Mouse (Mus musculus) olfactory bulb, adult 2 months (tissue): Measurements from ENCODE around the gene Gsk3b. TPM values are rescaled to one million over a fixed set of nuclear protein-coding genes. Genes with fewer than 3 reads are reported as not detected.

Experiments used
- H3K27ac ChIP-seq: fragments of 200-500 bp; 2 replicates; pipeline ENCODE4 v1.5.1; 2012; ENCODE audit warnings: low read depth, low read length; ENCODE audit not compliant: insufficient read depth
- H3K4me1 ChIP-seq: fragments of 200-500 bp; 2 replicates; pipeline ENCODE4 v1.6.1; 2012; ENCODE audit warnings: low read length; ENCODE audit not compliant: control insufficient read depth, insufficient read depth
- H3K4me3 ChIP-seq: fragments of 200-500 bp; 2 replicates; pipeline ENCODE4 v1.5.1; 2012; ENCODE audit warnings: mild to moderate bottlenecking, low read depth, low read length, moderate library complexity; ENCODE audit not compliant: insufficient read depth
- CTCF ChIP-seq: fragments of 200-500 bp; IDR thresholded peaks from 2 replicates; pipeline ENCODE4 v1.5.1; 2012; ENCODE audit warnings: low read depth, mild to moderate bottlenecking, low read length, moderate library complexity; ENCODE audit not compliant: insufficient read depth
- POLR2A ChIP-seq: fragments of 200-500 bp; IDR thresholded peaks from 2 replicates; pipeline ENCODE4 v1.6.1; 2012; ENCODE audit warnings: mild to moderate bottlenecking, low read depth, low read length, moderate library complexity; ENCODE audit not compliant: insufficient read depth
- WGBS: fragments of 180-500 bp; shearing (Covaris S2); methylation state at CpG from one replicate; pipeline ENCODE4 v1.1.7; 2018; 5-methylcytosine and 5-hydroxymethylcytosine counted together
- polyA plus RNA-seq: library from polyadenylated mRNA; stranded (reverse); fragments of >200 nt; gene quantifications from 2 replicates; pipeline ENCODE4 v1.2.4, GENCODE M21; 2012; ENCODE audit warnings: low replicate concordance; ENCODE audit not compliant: missing spikeins, insufficient read depth, insufficient read length

The Gsk3b gene
- polyA plus RNA-seq, 1 experiment: 135 TPM

DNA sequence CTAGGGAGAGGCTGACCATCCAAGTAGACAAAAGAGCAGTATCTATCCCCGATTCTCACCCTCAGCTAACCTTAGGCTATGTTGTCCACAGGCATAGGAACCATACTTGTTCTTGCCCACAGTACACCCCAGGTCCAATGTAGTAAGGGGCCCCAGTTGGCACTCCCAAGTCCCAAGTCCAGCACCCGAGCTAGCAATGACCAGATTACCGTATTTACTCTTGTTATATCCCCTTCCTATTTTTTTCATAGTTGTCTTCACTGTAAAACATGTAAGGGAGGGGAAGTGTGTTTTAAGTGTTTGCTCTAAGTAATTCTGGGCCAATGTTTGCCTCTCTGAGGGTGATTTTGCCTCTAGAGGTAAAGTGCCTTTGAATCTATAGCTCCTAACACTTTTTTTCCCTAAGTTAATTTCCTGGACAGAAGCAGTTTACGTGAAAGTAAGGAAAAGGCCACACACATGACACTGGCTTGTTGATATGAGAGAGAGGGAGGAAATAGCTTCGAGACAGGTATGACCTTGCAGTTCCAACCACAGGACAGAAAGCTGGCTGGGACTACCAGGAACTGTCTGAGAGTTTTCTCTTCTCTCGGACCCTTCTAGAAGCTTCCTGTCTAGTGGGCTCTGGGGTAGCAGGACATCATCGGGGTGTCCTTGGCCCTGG lies 206.0 kb downstream of the Gsk3b start, which contains the start of gene Nr1i2:
Gene Nr1i2, minus strand, starts transcription at position 140 of the 664 bp plus-strand sequence.
- no peak within 1 kb of the TSS for H3K27ac ChIP-seq
- WGBS: 80% methylated on average over 7 of the region's 7 CpGs
- TF ChIP-seq POLR2A (no peak), CTCF (no peak)
- no peaks in the 10 kb centered on the region for H3K4me1 ChIP-seq
- H3K4me3 ChIP-seq: no peak within 1 kb of the TSS

DNA sequence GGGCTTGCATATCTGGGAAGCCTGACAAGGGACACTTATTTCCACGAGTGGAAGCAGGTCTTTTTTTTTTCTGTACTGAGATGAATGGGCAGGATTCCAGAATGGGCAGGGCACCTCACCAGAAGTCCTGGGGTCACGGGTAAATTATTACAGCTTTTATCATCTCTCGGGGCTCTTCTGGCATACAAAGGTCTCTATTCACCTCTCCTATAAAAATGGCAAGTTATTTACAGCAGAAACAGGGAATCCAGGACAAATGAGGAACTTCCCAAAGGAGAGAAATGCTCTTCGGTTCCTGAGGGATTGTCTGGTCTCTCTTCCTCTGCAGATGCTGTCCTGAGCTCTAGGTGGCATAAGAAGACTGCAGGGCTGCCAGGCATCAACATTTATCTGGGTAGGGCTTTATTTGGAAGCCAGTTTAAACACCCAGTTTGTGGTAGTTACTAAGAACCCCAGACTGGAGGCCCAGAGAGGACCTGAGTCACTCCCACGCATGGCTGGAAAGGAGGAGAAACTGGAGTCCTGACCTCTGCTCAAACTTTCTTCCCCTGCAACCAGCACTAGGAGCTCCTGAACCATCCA lies 206.6 kb downstream of the Gsk3b start:
- Histone ChIP-seq H3K4me1 (no peaks in the 10 kb centered on the region), H3K27ac (no peak overlapping the region), H3K4me3 (no peak overlapping the region)
- 38% methylated on average over 5 of the region's 5 CpGs for WGBS
- TF ChIP-seq POLR2A (no peak), CTCF (no peak)

Other genes starting within 250 kb of the Gsk3b start
- gene Gm36028, start 227.9 kb upstream of the Gsk3b start, polyA plus RNA-seq: not detected in 2 replicates
- 87.2 TPM in 1 of 2 replicates, not detected in the other for gene Lrrc58, start 220.6 kb upstream of the Gsk3b start, polyA plus RNA-seq
- gene Gpr156, start 172.5 kb upstream of the Gsk3b start, polyA plus RNA-seq: not detected in 2 replicates
- not detected in 2 replicates for gene Nr1i2, start 205.8 kb downstream of the Gsk3b start, polyA plus RNA-seq